Mouse (Mus musculus) layer of hippocampus, adult 8-10 months (tissue): ENCODE results near the gene Arl15. TPM values are rescaled to one million over a fixed set of nuclear protein-coding genes. Genes with fewer than 3 reads are reported as not detected.

Experiments used
- DNase-seq, 2 experiments: peaks; one replicate each; pipeline ENCODE4 v3.0.0; 2022; ENCODE audit warnings: low spot score in 2 of 2
- total RNA-seq, 4 experiments: library from RNA; stranded (reverse); gene quantifications; 2 replicates each; pipeline ENCODE4 v1.2.4; 2022

The Arl15 gene
- total RNA-seq, 4 experiments from 2014 or later = 49.6 to 64.0 (median 53.0) TPM

DNA sequence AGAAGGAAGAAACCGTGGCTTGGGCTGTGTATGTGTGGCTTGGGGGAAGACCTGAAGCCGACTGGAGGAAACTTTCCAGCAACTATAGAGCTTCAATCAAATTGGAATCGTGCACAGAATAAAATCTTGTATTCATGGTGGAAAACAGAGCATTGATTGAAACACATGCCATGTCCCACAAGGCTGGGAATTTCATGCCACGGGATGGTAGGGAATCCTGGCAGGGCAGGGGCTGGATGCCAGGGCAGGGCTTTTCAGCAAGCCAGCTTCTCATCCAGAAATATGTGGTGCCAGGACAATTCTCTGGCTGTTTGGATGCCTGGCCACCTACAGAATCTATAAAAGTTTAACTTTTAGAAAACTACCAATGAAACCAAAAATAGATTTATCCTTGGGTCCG lies 122.5 kb downstream of the Arl15 start:
- DNase-seq = no peak

DNA sequence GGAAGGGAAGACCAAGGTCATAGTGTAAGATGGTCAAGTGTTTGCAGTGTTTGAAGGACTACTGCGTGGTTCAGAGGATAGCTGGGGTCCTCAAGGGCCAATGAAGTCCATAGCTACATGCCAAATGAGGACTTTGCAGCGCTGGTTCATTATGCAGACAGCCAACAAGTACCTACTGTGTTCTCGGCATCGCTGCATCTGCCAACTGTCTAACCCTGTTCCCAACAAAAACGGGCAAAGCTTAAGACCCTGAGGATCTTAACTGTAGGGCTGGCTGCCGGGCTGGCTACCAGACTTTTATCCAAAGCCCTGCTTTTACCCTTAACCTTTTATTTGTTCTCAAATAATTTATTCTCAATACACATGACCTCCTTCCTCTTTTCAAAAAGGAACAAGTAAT lies 123.1 kb downstream of the Arl15 start:
- DNase-seq = no peak

DNA sequence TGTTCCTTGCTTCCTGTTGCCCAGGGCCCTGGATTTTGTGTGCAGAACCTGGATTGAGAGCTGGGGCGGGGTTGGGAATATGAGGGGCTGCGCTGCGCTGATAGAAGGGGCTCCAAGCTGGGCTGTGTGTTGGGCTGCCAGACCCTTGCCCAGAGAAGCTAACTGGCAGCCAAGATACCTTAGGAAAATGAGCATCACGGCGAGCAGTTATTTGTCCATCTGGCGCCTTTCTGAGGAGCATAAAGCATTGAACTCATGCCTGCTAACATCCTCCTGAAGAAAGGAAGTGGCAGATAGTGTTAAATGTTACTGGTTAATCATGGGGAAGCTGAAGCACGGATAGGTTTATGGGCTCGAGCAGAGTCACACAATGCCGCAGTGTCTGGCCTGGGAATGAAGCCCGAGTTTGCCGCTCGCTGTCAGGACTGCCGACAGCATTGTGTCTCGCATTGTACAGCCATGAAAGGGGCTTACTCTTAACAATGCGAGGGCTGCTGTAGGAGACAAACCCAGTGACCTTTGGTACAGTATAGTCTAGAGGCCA lies 123.6 kb downstream of the Arl15 start:
- DNase-seq = no peak

DNA sequence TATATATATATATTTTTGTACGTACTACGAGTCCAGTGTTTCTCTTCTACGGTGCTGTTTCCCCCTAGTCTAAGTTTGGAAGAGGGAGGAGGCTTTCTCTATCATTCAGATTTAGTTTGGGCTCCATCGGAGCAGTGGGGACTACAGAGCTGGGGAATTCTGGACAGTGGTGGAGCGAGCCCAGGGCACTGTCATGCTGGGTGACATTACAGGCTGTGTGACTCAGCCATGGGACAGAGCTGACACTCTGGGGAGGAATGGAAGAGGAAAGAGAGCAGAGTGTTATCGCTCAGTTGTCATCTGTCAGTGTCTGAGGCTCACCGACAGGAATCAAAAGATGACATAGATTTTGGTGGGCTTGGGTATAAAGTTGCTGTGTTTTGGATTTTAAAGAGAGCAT lies 124.4 kb downstream of the Arl15 start:
- no peak for DNase-seq

DNA sequence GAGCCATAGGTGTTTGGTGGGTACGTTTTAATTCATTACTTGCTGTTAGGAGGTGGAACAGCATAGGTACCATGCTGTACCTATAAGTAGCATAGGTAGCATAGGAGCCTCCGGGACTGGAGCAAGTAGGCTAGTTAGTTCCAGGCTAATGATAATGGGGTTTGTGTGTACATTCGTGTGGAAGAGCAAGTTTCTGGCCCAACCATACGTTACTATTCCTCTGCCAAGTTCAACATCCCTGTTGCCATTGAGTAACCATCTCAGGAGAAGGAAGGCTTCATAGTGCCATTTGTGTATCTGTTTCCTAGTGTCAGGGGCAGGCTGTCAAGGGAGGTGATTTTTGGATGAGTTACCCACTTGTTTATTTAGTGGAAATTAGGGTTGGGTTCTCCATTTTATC lies 141.4 kb downstream of the Arl15 start:
- DNase-seq = no peak

DNA sequence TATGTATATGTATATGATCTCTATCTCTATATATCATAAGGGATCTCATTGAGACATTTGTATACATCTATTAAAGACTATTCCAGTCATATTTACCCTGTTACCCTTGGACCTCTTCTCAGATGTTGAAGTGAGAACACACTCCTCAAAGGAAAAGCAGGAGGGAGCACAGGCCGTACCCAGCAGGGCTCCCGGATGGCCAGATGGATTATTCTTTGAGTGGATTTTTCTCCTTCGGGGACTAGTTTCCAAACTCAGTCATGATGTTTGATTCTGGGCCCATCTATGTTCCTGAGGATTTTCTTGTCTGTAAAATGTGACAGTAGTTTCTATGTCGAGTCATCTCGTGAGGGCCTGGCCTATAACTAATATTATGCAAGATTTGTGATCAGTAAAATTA lies 142.9 kb downstream of the Arl15 start:
- no peak for DNase-seq

DNA sequence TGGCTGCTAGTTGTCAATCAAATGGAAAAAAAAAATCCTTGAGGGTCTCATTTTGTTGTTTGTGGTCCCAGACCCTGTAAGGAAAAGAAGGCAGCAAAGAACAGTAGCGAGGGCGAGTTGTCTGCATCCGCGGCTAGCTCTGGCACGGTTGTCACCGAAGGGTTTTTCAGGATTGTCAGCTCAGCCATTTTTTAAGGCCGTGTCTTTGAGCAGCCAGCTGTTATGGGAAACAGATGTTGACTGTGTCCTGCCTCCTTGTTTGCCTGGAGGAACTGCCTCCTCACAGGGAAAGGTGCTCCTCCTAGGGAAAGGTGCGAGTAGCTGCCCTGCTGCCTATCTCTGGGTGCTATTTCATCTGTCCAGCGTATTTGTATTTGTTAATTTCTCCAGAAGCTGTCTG lies 144.3 kb downstream of the Arl15 start:
- DNase-seq = no peak

DNA sequence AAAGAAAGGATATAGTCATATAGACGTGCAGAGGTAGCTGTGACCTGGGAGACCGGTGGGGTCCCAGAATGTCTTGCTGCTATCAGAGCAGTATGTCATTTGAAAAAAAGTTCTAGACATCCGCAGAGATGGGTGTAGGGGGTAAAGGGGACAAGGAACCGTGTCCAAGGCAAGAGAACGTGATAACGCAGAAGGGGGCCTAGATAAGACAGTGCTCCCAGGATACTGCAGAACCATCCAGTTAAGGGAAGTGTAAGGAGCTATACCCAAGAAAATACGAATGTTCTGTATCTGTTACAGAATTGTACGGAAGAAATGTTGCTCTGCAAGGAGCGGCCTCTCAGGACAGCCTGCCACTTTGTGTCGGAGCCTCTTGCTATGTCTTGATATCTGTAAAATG lies 144.8 kb downstream of the Arl15 start:
- no peak for DNase-seq

DNA sequence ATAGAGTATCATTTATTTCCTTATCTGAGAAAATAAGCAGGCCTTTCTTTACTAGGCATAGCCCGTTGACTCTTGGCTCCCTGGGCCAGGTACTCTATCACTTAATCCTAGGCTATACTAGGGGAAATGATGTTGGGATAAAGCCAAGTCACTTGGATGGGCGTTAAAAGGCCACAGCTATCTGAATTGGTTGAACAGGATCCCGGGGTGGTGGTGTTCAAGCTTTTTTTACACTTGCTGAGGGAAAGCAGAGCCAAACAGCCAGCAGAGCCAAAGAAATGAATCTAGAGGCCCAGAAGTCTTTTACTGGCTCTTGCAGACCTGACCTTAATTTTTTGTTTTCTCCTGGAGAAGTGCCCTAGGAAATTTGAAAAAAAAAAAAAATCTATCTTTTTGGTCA lies 145.4 kb downstream of the Arl15 start:
- DNase-seq = no peak

DNA sequence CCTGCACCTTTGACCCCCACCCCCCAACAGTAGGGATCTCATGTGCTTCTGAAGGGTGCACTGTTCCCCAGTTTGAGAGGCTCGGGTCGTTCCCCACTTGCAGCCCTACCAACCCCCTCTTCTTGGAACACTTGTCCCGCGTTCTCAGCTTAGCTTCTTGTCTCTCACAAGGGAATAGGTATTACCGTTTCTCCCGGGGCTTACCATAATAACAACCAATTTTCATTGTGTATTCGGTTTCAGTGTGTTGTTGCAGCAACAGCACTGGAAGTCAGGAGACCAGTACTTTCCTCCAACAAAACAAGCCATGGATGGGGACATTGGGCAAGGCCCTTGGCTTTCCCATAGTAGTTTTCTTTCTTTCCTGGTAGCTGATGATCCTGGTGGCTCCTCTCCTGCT lies 145.8 kb downstream of the Arl15 start:
- DNase-seq = no peak

DNA sequence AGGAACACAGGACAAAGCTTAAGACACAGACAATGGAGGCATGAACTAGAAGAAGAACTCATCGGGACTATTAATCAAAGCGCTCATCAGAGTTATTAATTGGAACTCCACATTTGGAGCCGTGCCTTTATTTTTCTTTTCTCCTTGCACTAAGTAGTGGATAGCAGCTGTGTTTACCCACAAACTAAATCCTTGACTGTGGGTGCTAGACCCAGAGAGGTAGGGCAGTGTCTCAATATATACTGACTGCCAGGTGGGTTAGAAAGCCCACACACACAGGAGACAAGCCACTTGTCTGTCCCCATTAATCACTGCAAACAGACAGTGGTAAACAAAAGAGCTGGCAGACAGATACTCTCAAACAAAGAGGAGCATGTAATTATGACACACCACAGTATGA lies 147.6 kb downstream of the Arl15 start:
- no peak for DNase-seq

DNA sequence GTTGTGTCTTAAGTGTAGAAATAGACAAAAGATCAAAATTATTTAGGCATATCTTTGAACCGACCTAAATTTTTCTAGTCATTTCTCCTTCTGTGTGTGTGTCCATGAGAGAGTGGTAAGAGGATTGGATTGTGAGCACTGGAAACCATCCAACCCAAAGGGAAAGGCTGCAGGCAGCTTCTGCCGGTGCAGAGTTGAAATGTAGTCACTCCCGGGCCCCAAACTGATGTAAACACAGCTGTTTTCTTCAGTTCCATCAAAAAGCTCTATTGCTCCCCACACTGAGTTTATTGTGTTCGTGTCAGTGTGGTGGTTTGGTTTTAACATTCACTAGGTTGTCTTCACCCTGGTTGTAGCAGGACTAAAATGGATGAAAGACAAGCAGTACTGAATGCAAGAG lies 153.2 kb downstream of the Arl15 start:
- DNase-seq = no peak

DNA sequence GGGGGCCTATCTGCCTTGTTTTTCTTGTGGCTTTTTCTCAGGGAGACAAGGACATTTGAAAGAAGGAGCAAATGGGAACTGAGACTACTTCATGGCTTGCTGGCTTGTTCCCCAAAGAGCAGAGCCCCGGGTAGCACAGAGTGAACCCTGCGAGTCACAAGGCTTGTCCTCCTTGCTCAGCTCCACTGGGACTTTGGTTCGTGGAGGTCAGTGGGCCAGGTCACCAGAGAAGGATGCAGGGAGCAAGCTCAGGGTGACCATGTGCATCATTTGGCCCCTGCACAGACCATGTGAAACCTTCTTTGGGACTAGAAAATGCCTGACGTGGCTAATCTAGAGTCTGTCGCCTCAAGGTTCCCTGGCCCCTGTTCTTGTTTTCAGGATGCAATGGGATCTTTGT lies 155.4 kb downstream of the Arl15 start:
- no peak for DNase-seq

DNA sequence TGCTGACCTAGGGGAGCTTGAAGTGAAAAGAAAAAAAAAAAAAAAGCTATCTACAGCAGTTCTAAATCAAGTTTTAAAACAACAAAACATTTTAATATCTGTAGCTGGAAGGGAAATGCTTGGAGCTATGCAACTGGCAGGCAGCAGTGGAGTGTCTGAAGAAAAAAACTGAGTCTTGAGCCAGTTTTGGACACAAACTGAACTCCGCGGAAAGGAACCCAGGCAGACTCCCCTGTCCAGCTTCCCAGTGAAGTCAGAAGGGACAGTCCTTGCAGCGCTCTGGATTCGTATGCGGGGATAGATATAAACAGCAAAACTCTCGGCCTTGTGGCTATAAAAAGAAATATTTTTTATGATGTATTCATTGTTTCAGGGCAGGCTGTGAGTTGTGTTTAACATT lies 155.8 kb downstream of the Arl15 start:
- DNase-seq = no peak

DNA sequence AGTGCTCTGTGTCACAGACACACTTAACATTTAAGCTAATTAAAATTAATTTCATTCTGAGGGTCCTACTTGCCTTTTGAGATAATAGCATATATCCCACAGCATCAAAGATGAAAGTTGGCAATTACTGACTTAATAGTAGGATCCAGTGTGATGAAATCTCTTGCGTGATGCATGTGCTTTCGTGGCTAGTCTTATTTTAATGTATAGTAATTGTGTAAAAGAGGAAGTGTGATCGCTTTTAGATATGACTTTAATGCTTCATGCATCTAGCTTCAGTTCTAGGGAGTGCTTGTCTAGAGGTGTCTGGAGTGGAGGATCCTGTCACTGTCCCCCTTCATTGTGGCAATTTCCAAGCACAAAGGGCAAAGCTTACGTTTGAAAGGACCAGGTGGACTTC lies 163.1 kb downstream of the Arl15 start:
- no peak for DNase-seq

DNA sequence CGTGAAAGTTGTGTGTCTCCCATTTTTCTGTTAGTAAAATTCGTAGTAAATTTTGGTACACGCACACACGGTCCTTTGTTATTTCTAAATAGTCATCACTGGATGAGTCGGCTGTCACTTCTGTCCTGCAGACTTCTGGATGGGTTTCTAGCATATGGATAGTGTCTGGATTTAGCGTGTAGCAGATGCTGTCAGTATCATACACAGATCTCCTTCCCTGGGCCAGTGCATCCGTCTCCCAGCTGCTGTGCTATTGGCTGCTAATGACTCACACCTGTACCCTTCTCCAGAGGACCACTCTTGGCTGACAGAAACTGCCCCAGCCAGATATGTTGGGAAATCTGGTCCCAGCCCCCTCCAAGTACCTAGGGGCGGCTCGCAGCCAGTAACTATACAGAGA lies 170.6 kb downstream of the Arl15 start:
- DNase-seq = no peak

DNA sequence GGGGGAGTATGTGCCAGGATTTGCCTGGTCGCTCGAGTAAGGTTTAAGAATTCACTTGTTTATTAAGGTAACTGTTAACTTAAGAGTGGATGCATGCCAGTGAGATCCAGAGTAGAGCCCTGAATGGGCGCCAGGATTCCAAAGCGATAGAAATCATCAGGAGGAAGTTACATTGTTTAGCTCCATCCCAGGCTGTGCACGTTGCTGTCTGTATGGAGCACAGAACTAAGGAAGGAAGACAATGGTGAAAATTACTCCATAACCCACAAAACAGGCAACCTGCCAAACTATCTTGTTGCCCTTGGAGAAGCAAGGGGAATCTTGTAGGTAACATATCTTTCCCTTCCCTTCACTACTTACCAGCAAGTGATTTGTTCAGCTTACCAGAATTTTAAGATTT lies 176.4 kb downstream of the Arl15 start:
- no peak for DNase-seq

DNA sequence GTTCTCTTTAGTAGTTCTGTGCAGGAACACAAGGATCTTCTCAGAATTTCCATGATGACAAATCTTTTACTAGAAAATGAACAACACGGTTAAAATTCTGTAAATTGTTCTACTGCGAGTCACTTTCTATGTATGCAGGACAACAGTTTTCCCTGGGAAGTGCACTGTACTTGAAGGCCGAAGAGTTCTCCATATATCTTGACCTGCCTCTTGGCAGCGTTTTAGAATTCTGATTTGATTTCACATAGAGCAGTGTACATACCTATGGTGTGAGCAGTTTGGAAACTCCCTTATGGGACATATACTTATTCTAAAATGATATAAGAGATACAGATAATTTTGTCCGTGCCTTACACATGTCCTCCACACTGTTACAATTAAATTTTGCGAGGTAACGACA lies 178.1 kb downstream of the Arl15 start:
- DNase-seq = no peak

DNA sequence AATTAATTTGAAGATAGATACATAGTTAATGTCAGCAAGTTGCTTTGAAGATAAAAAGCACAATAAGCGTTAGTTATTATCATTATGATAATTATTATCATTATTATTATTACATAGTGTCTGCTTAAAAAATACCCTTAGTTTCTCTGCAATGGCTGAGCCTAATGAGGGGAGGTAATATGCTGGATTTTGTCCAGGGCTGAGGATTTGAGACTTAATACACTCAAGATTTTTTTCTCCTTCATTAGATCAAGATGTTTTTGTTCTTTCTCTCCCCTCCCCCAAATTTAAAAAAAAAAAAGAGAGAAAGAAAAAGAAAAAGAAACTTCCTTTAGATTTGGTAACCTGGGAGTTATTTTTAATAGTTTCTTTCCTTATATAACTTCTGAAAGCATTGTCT lies 180.6 kb downstream of the Arl15 start:
- DNase-seq = no peak

DNA sequence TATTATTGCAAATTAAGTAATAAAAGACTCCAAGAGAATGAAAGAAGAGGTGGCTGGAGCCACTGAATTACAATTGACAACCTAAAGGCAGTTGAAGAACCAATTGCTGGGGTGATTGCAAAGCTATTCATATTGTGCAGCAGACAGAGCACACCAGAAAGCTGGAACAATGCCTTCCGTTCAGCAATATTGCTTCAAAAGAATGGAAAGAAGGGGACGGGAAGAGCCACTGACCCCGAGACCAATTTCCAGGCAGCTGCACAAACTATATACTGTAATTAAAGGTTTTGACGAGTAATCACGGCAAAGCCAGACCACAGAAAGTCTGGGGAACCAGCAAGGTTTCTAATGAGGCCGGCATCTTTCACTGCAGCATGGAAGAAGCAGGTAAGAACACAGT lies 181.4 kb downstream of the Arl15 start:
- DNase-seq = no peak

DNA sequence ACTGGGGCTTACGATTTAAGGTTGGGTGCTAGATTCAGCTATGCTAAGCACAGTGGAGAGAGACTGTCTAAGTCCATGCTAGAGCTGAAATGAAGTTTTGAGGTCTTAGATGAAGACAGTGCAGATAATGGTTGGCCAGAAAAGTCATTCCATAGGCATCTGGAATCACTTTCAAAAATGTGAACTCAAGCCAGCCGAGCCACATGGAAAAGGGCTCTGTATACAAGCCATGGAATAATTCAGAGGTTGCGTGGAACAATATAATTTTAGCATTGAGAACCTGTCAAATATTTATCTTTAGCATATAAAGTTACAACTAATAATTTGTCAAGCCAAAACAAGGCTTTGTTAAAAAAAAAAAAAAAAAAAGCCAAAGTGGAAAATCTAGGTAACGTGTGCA lies 182.6 kb downstream of the Arl15 start:
- no peak for DNase-seq

DNA sequence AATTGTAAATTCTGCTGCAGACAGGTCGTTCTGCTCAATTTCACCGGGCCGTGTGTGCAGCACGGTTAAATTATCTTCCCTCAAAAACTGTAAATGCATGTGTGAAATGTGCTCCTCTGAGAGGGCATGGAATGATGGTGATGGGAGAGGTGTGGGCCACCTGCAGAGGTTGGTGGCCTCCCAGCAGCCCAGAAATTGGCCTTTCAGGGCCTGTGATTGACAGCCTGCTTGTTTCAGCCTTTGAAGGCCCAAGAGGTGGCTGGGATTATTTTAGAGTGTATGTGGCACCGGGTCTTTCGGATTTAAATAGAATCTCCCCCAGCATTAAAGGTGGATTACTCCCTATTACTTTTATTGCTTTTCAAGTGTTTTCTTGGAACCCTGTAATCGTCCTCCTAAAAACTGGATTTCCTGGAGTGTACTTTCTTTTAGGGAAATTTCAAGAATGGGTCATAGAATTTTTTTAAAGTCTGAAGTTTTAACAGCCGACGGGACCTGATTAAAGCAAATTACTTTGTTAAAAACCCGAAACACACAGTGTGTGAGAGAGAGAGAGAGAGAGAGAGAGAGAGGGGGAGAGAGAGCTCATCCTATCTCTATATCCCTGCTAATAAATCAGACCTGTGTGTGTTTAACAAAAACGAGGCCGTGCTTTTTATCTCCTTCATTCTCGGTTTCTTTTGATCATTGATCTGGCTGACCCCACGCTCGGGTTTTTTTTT lies 186.6 kb downstream of the Arl15 start:
- DNase-seq = no peak

DNA sequence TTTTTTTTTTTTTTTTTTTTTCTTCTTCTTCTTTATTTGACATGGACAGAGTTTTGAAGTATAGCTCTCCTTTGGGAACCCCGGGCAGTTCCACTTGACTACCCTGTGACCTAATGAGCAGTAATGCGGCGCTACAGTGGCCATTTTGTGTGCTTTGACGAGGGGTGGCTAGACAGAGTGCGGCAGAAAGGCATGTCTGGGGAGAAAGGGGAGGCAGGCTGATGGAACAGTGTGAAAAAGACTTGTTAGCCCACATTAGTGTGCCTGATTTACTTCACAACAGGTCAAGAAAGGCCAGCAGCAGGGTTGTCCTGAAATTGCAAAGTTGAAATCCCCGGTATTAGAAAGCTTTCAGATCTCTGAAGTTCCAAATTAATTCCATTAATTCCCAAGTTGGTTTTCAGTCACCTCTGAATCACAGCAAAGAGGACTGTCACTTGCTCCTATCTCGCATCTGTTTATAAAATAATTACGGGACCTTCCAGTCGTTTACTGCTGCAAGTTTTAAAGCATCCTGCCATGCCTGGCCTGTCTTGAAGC lies 187.2 kb downstream of the Arl15 start:
- DNase-seq = no peak

DNA sequence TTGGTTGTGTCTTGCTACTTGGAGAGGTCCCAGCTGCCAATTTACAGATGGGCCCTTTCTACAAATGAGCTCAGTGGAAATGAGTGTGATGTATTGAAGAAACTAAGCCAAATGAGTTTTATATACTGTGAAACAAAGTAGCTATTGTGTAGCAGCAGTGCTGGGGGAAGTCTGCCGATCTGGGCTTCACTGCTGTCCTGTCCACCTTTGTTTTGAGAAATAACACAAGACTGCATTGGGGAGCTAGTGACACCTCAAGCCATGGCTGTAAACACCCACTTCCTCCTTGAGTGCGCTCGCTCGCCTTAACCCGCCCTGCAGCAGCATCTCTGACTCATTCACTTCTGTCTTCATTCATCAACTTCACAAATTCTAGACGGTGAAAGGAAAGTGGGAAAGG lies 189.3 kb downstream of the Arl15 start:
- no peak for DNase-seq
